Mouse (Mus musculus) cerebellum, adult 2 months (tissue): Measurements from ENCODE around the gene Prkcg.

ENCODE experiments used
- CTCF ChIP-seq: fragments of 200-500 bp; IDR thresholded peaks from 2 replicates; pipeline ENCODE4 v1.5.1; 2011; ENCODE audit warnings: low read depth, mild to moderate bottlenecking, control low read depth, low read length, moderate library complexity, borderline replicate concordance; ENCODE audit not compliant: insufficient read depth
- POLR2A ChIP-seq: fragments of 200-500 bp; IDR thresholded peaks from 2 replicates; pipeline ENCODE4 v1.6.1; 2011; ENCODE audit warnings: low read length, control low read depth, borderline replicate concordance; ENCODE audit not compliant: insufficient read depth

- no peak for TF ChIP-seq CTCF
- TF ChIP-seq POLR2A = no peak
These were observed 39.0 kb downstream of the Prkcg start for GRCm38 (mm10) chr7:3327961-3328360.
